Mouse (Mus musculus) liver, embryonic 11.5 days (tissue): ENCODE data around the gene Angptl8. TPM values are rescaled to one million over a fixed set of nuclear protein-coding genes. Genes with fewer than 3 reads are reported as not detected.

Source experiments
- ATAC-seq: fragments of 200-750 bp; cut with Nextera tagmentation; replicated peaks from 2 replicates; pipeline ENCODE4 v1.8.0; 2017; ENCODE audit warnings: moderate number of reproducible peaks, mild to moderate bottlenecking, moderate TSS enrichment, moderate library complexity; ENCODE audit not compliant: low FRiP score
- DNase-seq: peaks from one replicate; pipeline ENCODE4 v3.0.0-alpha.2; 2017; ENCODE audit warnings: low spot score
- H3K27ac ChIP-seq: fragments of 300-500 bp; sonication (generic); 2 replicates; pipeline ENCODE4 v1.5.1; 2014; ENCODE audit warnings: mild to moderate bottlenecking, low read depth, low read length, control low read depth
- H3K27me3 ChIP-seq: fragments of 300-500 bp; sonication (generic); replicated peaks from 2 replicates; pipeline ENCODE4 v1.6.1; 2014; ENCODE audit warnings: low read length, mixed read lengths; ENCODE audit not compliant: control insufficient read depth, insufficient read depth
- H3K36me3 ChIP-seq: fragments of 300-500 bp; sonication (generic); 2 replicates; pipeline ENCODE4 v1.6.1; 2014; ENCODE audit warnings: mild to moderate bottlenecking, low read length, moderate library complexity, mixed read lengths; ENCODE audit not compliant: control insufficient read depth, insufficient read depth
- H3K4me1 ChIP-seq: fragments of 300-500 bp; sonication (generic); replicated peaks from 2 replicates; pipeline ENCODE4 v1.6.1; 2014; ENCODE audit warnings: low read length, mixed read lengths; ENCODE audit not compliant: control insufficient read depth, insufficient read depth
- H3K4me2 ChIP-seq: fragments of 300-500 bp; sonication (generic); 2 replicates; pipeline ENCODE4 v1.6.1; 2014; ENCODE audit warnings: mild to moderate bottlenecking, control low read depth, moderate library complexity
- H3K4me3 ChIP-seq: fragments of 300-500 bp; sonication (generic); 2 replicates; pipeline ENCODE4 v1.5.1; 2014; ENCODE audit warnings: low read depth, low read length, control low read depth
- H3K9ac ChIP-seq: fragments of 300-500 bp; sonication (generic); 2 replicates; pipeline ENCODE4 v1.6.1; 2014; ENCODE audit warnings: low read depth, low read length, control low read depth
- H3K9me3 ChIP-seq: fragments of 300-500 bp; sonication (generic); 2 replicates; pipeline ENCODE4 v1.6.1; 2016; ENCODE audit warnings: low read length, inconsistent platforms, mixed read lengths; ENCODE audit not compliant: control insufficient read depth
- WGBS: fragments of 180-500 bp; shearing (Covaris S2); extraction: QIAGEN DNeasy Blood & Tissue Kit; methylation state at CpG from one replicate; pipeline ENCODE4 v1.1.7; 2014; 5-methylcytosine and 5-hydroxymethylcytosine counted together
- polyA plus RNA-seq: library from polyadenylated mRNA; unstranded; fragments of >200 nt; fragmentation: Nextera tagmentation; extraction: Ambion mirVana; gene quantifications from 2 replicates; pipeline ENCODE4 v1.2.1, GENCODE M21; 2014

Gene Angptl8
- polyA plus RNA-seq, 1 experiment from 2014 or later = 17.4 TPM

- 92% methylated on average over 2 of the region's 2 CpGs for WGBS
- no peak for ATAC-seq
- peaks cover 3% of the 10 kb centered on the region; the same call in 1 of the 2 replicates for H3K36me3 ChIP-seq
These were observed 16.1 kb upstream of the Angptl8 start for GRCm38 (mm10) chr9:21819181-21819729.

GRCm38 (mm10) chr9:21820183-21820582, 15.1 kb upstream of the Angptl8 start:
- 83% methylated on average over 12 of the region's 12 CpGs for WGBS

More at GRCm38 (mm10) chr9:21819181-21819729, 16.1 kb upstream of the Angptl8 start:
- no peak for DNase-seq
- H3K27ac ChIP-seq = no peak overlapping the region
- H3K4me1 ChIP-seq = peaks cover 2% of the 10 kb centered on the region; the same call in 1 of the 2 replicates
- H3K4me2 ChIP-seq = no peak overlapping the region
- no peak overlapping the region for H3K4me3 ChIP-seq
- H3K9ac ChIP-seq = no peak overlapping the region
- H3K27me3 ChIP-seq = no peaks in the 10 kb centered on the region
- H3K9me3 ChIP-seq = no peaks in the 10 kb centered on the region

GRCm38 (mm10) chr9:21822686-21823085, 12.6 kb upstream of the Angptl8 start:
- no peak overlapping the region for H3K4me2 ChIP-seq
- WGBS = 84% methylated on average over 6 of the region's 6 CpGs
- no peaks in the 10 kb centered on the region for H3K27me3 ChIP-seq
- no peak overlapping the region for H3K27ac ChIP-seq
- ATAC-seq (no peak), DNase-seq (no peak)
- H3K9ac ChIP-seq = no peak overlapping the region
- no peaks in the 10 kb centered on the region for H3K4me1 ChIP-seq
- H3K9me3 ChIP-seq = no peaks in the 10 kb centered on the region
- H3K4me3 ChIP-seq = no peak overlapping the region
- no peaks in the 10 kb centered on the region; the same call in 1 of the 2 replicates for H3K36me3 ChIP-seq

More at GRCm38 (mm10) chr9:21820183-21820582, 15.1 kb upstream of the Angptl8 start:
- Histone ChIP-seq H3K9ac (no peak overlapping the region), H3K9me3 (no peaks in the 10 kb centered on the region), H3K27ac (no peak overlapping the region), H3K27me3 (no peaks in the 10 kb centered on the region), H3K4me1 (peaks cover 2% of the 10 kb centered on the region; the same call in 1 of the 2 replicates), H3K4me3 (no peak overlapping the region), H3K4me2 (no peak overlapping the region), H3K36me3 (peaks cover 3% of the 10 kb centered on the region; the same call in 1 of the 2 replicates)
- ATAC-seq (no peak), DNase-seq (no peak)

- no peaks in the 10 kb centered on the region for H3K9me3 ChIP-seq
- no peaks in the 10 kb centered on the region for H3K27me3 ChIP-seq
- DNase-seq (no peak), ATAC-seq (no peak)
- no peaks in the 10 kb centered on the region; the same call in 1 of the 2 replicates for H3K36me3 ChIP-seq
- no peak overlapping the region for H3K4me2 ChIP-seq
- H3K27ac ChIP-seq = no peak overlapping the region
- H3K4me1 ChIP-seq = no peaks in the 10 kb centered on the region
- H3K4me3 ChIP-seq = no peak overlapping the region
- 61% methylated on average over 4 of the region's 4 CpGs for WGBS
- no peak overlapping the region for H3K9ac ChIP-seq
These were observed 11.4 kb upstream of the Angptl8 start for GRCm38 (mm10) chr9:21823957-21824356.

GRCm38 (mm10) chr9:21824366-21824765, 10.9 kb upstream of the Angptl8 start:
- H3K27ac ChIP-seq = no peak overlapping the region
- 72% methylated on average over 10 of the region's 10 CpGs for WGBS
- no peaks in the 10 kb centered on the region for H3K9me3 ChIP-seq
- DNase-seq = no peak
- no peak overlapping the region for H3K4me2 ChIP-seq
- no peak overlapping the region for H3K9ac ChIP-seq
- no peaks in the 10 kb centered on the region for H3K27me3 ChIP-seq
- H3K4me3 ChIP-seq = no peak overlapping the region
- no peaks in the 10 kb centered on the region for H3K4me1 ChIP-seq
- H3K36me3 ChIP-seq = no peaks in the 10 kb centered on the region; the same call in 1 of the 2 replicates
- ATAC-seq = no peak

GRCm38 (mm10) chr9:21829834-21830460, 5.4 kb upstream of the Angptl8 start:
- Histone ChIP-seq H3K9me3 (no peaks in the 10 kb centered on the region), H3K4me3 (no peak overlapping the region), H3K27ac (no peak overlapping the region), H3K4me2 (no peak overlapping the region), H3K27me3 (no peaks in the 10 kb centered on the region), H3K36me3 (peaks cover 2% of the 10 kb centered on the region; the same call in 1 of the 2 replicates), H3K4me1 (peaks cover 2% of the 10 kb centered on the region; the same call in 1 of the 2 replicates), H3K9ac (no peak overlapping the region)
- ATAC-seq (no peak), DNase-seq (no peak)
- 84% methylated on average over 14 of the region's 14 CpGs for WGBS

GRCm38 (mm10) chr9:21830461-21830850, 4.9 kb upstream of the Angptl8 start:
- ATAC-seq (no peak), DNase-seq (no peak)
- Histone ChIP-seq H3K4me3 (no peak overlapping the region), H3K36me3 (peaks cover 4% of the 10 kb centered on the region; the same call in 1 of the 2 replicates), H3K27ac (0 out of 2 replicates have a peak overlapping the region, but pooled peaks have one; percentile 1), H3K4me1 (peaks cover 2% of the 10 kb centered on the region; the same call in 1 of the 2 replicates), H3K9ac (no peak overlapping the region), H3K27me3 (no peaks in the 10 kb centered on the region), H3K4me2 (no peak overlapping the region), H3K9me3 (no peaks in the 10 kb centered on the region)
- 71% methylated on average over 5 of the region's 5 CpGs for WGBS

GRCm38 (mm10) chr9:21830936-21831335, 4.4 kb upstream of the Angptl8 start:
- H3K4me1 ChIP-seq = peaks cover 2% of the 10 kb centered on the region; the same call in 1 of the 2 replicates
- no peak for ATAC-seq
- no peak overlapping the region for H3K9ac ChIP-seq
- H3K36me3 ChIP-seq = peaks cover 5% of the 10 kb centered on the region; the same call in 1 of the 2 replicates
- H3K4me3 ChIP-seq = no peak overlapping the region
- H3K9me3 ChIP-seq = no peaks in the 10 kb centered on the region
- no peak overlapping the region for H3K4me2 ChIP-seq
- H3K27ac ChIP-seq = peak overlapping the region; percentile 1; the same call in 1 of the 2 replicates
- no peak for DNase-seq
- WGBS = 86% methylated on average over 11 of the region's 11 CpGs
- no peaks in the 10 kb centered on the region for H3K27me3 ChIP-seq
